Mouse (Mus musculus) kidney, embryonic 14.5 days (tissue): Measurements from ENCODE around the gene Tmem145. TPM values are rescaled to one million over a fixed set of nuclear protein-coding genes. Genes with fewer than 3 reads are reported as not detected.

Experiments
- ATAC-seq: fragments of 200-750 bp; cut with Nextera tagmentation; 2 replicates; pipeline ENCODE4 v1.8.0; 2017; ENCODE audit warnings: moderate number of reproducible peaks, mild to moderate bottlenecking, moderate TSS enrichment, moderate library complexity; ENCODE audit not compliant: low FRiP score, low TSS enrichment
- H3K27ac ChIP-seq: fragments of 300-500 bp; sonication (generic); 2 replicates; pipeline ENCODE4 v1.5.1; 2014; ENCODE audit warnings: low read depth, mild to moderate bottlenecking, low read length, moderate library complexity, mixed read lengths
- H3K27me3 ChIP-seq: fragments of 300-500 bp; sonication (generic); 2 replicates; pipeline ENCODE4 v1.6.1; 2014; ENCODE audit warnings: mild to moderate bottlenecking, low read length; ENCODE audit not compliant: control insufficient read depth, insufficient read depth
- H3K36me3 ChIP-seq: fragments of 300-500 bp; sonication (generic); 2 replicates; pipeline ENCODE4 v1.6.1; 2014; ENCODE audit warnings: low read length, mixed read lengths; ENCODE audit not compliant: control insufficient read depth, insufficient read depth
- H3K4me1 ChIP-seq: fragments of 300-500 bp; sonication (generic); 2 replicates; pipeline ENCODE4 v1.6.1; 2014; ENCODE audit warnings: low read length, mixed read lengths; ENCODE audit not compliant: control insufficient read depth, insufficient read depth
- H3K4me2 ChIP-seq: fragments of 300-500 bp; sonication (generic); replicated peaks from 2 replicates; pipeline ENCODE4 v1.6.1; 2014; ENCODE audit warnings: low read depth, mild to moderate bottlenecking, low read length
- H3K4me3 ChIP-seq: fragments of 300-500 bp; sonication (generic); 2 replicates; pipeline ENCODE4 v1.5.1; 2014; ENCODE audit warnings: mild to moderate bottlenecking, low read length
- H3K9ac ChIP-seq: fragments of 300-500 bp; sonication (generic); 2 replicates; pipeline ENCODE4 v1.6.1; 2014; ENCODE audit warnings: low read depth, mild to moderate bottlenecking, low read length, moderate library complexity
- H3K9me3 ChIP-seq: fragments of 300-500 bp; sonication (generic); 2 replicates; pipeline ENCODE4 v1.6.1; 2016; ENCODE audit warnings: low read length; ENCODE audit not compliant: control insufficient read depth
- WGBS: fragments of 180-500 bp; shearing (Covaris S2); extraction: QIAGEN DNeasy Blood & Tissue Kit; methylation state at CpG from one replicate; pipeline ENCODE4 v1.1.7; 2014; 5-methylcytosine and 5-hydroxymethylcytosine counted together
- polyA plus RNA-seq: library from polyadenylated mRNA; unstranded; fragments of >200 nt; fragmentation: Nextera tagmentation; extraction: Ambion mirVana; gene quantifications from 2 replicates; pipeline ENCODE4 v1.2.1, GENCODE M21; 2014

Gene Tmem145
- polyA plus RNA-seq, 1 experiment from 2014 or later: 0.62 TPM

DNA sequence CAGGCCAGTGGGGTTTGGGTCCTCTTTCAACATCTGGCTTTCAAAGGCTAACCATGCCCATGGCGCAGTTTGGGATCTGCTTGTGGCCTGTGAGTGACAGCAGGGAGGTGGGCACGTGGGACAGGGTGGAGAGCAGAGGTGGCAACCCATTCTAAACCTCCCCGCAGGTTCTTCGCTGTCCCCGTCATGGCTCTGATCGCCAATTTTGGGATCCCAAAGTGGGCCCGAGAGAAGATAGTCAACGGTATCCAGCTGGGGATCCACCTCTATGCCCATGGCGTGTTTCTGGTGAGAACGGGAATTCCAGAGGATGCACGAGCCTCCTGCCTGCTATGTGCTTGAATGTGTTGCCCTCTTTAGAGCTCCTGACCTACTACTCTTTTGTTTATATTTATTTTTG is 5.3 kb downstream of the Tmem145 start:
- Histone ChIP-seq H3K36me3 (no peaks in the 10 kb centered on the region), H3K27me3 (peaks cover 44% of the 10 kb centered on the region), H3K4me3 (no peak overlapping the region), H3K27ac (no peak overlapping the region), H3K4me1 (peaks cover 14% of the 10 kb centered on the region), H3K4me2 (no peak overlapping the region), H3K9ac (no peak overlapping the region), H3K9me3 (no peaks in the 10 kb centered on the region)
- 83% methylated on average over 11 of the region's 11 CpGs for WGBS
- no peak for ATAC-seq

DNA sequence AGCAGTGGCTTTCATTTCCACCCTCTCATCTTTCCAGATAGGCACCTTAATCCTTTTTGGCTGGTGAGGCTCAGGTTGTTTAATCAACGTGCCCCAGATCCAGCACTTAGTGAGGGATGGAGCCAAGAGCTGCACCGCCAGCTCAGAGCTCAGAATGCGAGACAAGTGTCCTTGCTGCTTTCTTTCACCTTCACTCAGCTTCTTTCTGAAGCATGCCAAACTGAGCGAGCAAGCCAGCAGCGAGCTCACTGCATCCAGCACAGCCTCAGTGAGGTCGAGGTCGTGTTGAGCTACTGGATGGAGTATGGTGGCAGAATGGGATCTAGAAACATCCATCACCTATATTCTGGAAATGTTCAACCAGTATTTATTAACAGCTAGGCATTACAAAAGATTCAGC is 7.4 kb downstream of the Tmem145 start:
- no peak overlapping the region for H3K27ac ChIP-seq
- no peaks in the 10 kb centered on the region for H3K36me3 ChIP-seq
- peaks cover 22% of the 10 kb centered on the region for H3K4me1 ChIP-seq
- no peak overlapping the region for H3K4me3 ChIP-seq
- WGBS: 49% methylated on average over 7 of the region's 7 CpGs
- peaks cover 39% of the 10 kb centered on the region for H3K27me3 ChIP-seq
- ATAC-seq: no peak
- H3K9me3 ChIP-seq: no peaks in the 10 kb centered on the region
- H3K9ac ChIP-seq: no peak overlapping the region
- no peak overlapping the region for H3K4me2 ChIP-seq

DNA sequence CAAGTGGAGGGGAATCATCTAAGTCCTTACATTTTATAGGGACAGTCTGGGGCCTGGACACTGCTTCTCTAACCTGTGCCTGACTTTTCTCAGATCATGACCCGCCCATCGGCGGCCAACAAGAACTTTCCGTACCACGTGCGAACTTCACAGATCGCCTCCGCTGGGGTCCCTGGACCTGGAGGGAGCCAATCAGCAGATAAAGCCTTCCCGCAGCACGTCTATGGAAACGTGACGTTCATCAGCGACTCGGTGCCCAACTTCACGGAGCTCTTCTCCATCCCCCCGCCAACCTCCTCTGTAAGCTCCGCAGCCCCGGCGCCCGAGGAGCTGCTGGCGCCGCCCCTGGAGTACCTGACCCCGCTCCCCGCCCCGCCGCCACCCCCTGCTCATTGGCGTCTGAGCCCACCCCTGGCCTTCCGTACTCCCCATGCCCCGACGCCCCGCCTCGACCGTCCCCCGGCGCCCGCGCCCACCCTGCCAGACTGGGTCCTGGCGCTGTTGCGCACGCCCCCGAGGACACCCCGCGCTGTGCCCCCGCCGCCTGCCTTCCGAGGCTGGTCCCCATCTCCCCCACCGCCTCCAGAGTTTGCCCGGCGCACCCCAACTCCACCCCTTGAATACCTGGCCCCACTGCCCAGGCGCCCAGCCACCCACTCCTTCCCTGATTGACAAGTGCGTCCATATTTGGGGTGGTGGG is 8.8 kb downstream of the Tmem145 start:
- H3K9ac ChIP-seq: peak overlapping the region; percentile 50; the same call in 1 of the 2 replicates
- 2% methylated on average over 50 of the region's 51 CpGs for WGBS
- peaks cover 24% of the 10 kb centered on the region for H3K4me1 ChIP-seq
- no peak for ATAC-seq
- H3K27me3 ChIP-seq: peaks cover 39% of the 10 kb centered on the region
- peak overlapping the region; percentile 86 for H3K4me2 ChIP-seq
- H3K27ac ChIP-seq: no peak overlapping the region
- no peaks in the 10 kb centered on the region for H3K36me3 ChIP-seq
- H3K9me3 ChIP-seq: no peaks in the 10 kb centered on the region
- peak overlapping the region; percentile 46 for H3K4me3 ChIP-seq

DNA sequence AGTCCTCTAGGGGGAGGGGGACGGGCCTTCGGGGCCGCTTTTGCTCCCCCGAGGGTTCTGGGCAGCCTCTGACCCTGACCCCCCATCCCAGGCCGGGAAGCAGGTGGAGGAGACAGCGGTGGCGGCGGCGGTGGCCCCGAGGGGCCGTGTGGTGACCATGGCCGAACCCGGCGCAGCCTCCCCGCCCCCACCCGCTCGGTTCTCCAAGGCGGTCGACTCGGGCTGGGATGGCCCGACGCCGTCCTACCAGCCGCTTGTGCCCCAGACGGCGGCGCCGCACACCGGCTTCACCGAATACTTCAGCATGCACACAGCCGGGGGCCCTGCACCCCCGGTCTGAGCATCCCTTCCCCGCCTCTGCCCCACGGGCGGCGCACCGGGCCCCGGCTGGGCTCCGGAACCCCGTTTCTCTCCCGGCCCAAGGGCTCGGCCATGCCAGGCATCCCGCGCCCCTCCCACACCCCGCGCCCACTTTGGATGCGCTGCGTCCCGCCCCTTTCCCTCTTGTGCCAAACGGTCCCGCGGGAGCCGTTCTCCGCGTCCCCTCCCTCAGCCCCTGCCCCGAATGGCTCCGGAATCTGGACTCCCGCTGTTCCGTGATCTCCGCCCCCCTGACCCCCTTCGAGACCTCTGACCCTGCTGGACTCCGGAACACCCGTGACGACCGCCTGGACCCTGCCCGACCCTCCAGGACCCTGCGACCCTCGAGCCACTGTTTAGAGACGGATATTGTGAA is 9.6 kb downstream of the Tmem145 start:
- no peak for ATAC-seq
- H3K4me2 ChIP-seq: peak overlapping the region; percentile 86
- peaks cover 39% of the 10 kb centered on the region for H3K27me3 ChIP-seq
- no peaks in the 10 kb centered on the region for H3K9me3 ChIP-seq
- peak overlapping the region; percentile 50 for H3K9ac ChIP-seq
- peaks cover 24% of the 10 kb centered on the region for H3K4me1 ChIP-seq
- no peak overlapping the region for H3K27ac ChIP-seq
- peak overlapping the region; percentile 46 for H3K4me3 ChIP-seq
- WGBS: under 1% methylated on average over 61 of the region's 69 CpGs
- no peaks in the 10 kb centered on the region for H3K36me3 ChIP-seq

GRCm38 (mm10) chr7:25316532-25317445 is 10.9 kb downstream of the Tmem145 start, which contains the start of gene Megf8:
Gene Megf8, plus strand, starts transcription at chr7:25317164.
- peak within 1 kb of the TSS; percentile 88 for H3K27ac ChIP-seq
- peak; percentile 99 for ATAC-seq
- no peaks in the 10 kb centered on the region for H3K9me3 ChIP-seq
- H3K4me3 ChIP-seq: peak within 1 kb of the TSS; percentile 71
- H3K36me3 ChIP-seq: no peaks in the 10 kb centered on the region
- peaks cover 31% of the 10 kb centered on the region for H3K4me1 ChIP-seq
- H3K4me2 ChIP-seq: peak within 1 kb of the TSS; percentile 99
- peaks cover 37% of the 10 kb centered on the region for H3K27me3 ChIP-seq
- WGBS: under 1% methylated on average over 52 of the region's 52 CpGs
- H3K9ac ChIP-seq: peak within 1 kb of the TSS; percentile 81

GRCm38 (mm10) chr7:25317446-25317999 is 11.6 kb downstream of the Tmem145 start:
- Histone ChIP-seq H3K9me3 (no peaks in the 10 kb centered on the region), H3K27ac (peak overlapping the region; percentile 88), H3K27me3 (peaks cover 30% of the 10 kb centered on the region), H3K4me3 (peak overlapping the region; percentile 71), H3K9ac (peak overlapping the region; percentile 81), H3K36me3 (no peaks in the 10 kb centered on the region), H3K4me2 (peak overlapping the region; percentile 99), H3K4me1 (peaks cover 35% of the 10 kb centered on the region)
- 12% methylated on average over 21 of the region's 21 CpGs for WGBS
- ATAC-seq: no peak

DNA sequence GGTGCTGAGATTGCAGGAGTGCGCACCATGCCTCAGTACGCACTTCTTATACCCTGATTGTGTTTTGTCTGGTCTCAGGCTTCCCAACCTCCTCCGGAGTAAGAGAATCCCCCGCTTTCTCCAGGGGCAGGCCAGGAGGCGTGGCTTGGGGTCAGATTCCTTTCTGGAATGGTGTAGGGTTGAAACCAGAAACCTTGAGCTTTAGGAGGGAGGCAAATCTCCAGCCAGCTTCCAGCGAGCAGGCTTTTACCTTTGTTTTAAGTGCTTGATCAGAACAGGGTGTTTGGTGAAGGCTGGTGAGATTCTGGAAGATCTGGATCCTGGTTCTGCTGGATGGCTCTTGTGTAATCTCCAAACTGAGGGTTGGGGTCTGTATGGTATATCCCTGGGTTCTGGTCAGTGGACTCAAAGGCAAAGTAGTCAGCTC is 16.2 kb downstream of the Tmem145 start:
- 4% methylated on average over 6 of the region's 6 CpGs for WGBS
- no peaks in the 10 kb centered on the region for H3K36me3 ChIP-seq
- peak overlapping the region; percentile 35; the same call in 1 of the 2 replicates for H3K4me2 ChIP-seq
- peak overlapping the region; percentile 25; the same call in 1 of the 2 replicates for H3K9ac ChIP-seq
- peak overlapping the region; percentile 96 for H3K27ac ChIP-seq
- no peaks in the 10 kb centered on the region for H3K27me3 ChIP-seq
- peak; percentile 90 for ATAC-seq
- no peaks in the 10 kb centered on the region for H3K9me3 ChIP-seq
- H3K4me1 ChIP-seq: peaks cover 21% of the 10 kb centered on the region
- H3K4me3 ChIP-seq: peak overlapping the region; percentile 23

- H3K9me3 ChIP-seq: no peaks in the 10 kb centered on the region
- WGBS: 96% methylated on average over 2 of the region's 2 CpGs
- peaks cover 14% of the 10 kb centered on the region for H3K4me1 ChIP-seq
- no peak for ATAC-seq
- H3K27me3 ChIP-seq: no peaks in the 10 kb centered on the region
- H3K27ac ChIP-seq: no peak overlapping the region
- peaks cover under 1% of the 10 kb centered on the region; the same call in 1 of the 2 replicates for H3K36me3 ChIP-seq
- H3K4me2 ChIP-seq: no peak overlapping the region; the same call in 1 of the 2 replicates
- no peak overlapping the region for H3K4me3 ChIP-seq
- no peak overlapping the region for H3K9ac ChIP-seq
Observed at GRCm38 (mm10) chr7:25323219-25323618, 17.3 kb downstream of the Tmem145 start.
